Mouse (Mus musculus): ENCODE data around the gene Rapgef4. TPM values are rescaled to one million over a fixed set of nuclear protein-coding genes. Genes with fewer than 3 reads are reported as not detected.
"Not testable (repeated sequence)": the region's sequence is repeated elsewhere in the genome, so short reads cannot be mapped to it uniquely, and the experiment has no call there.

Gene Rapgef4
- total RNA-seq, 1 experiment from 2014 or later = 527 TPM

DNA sequence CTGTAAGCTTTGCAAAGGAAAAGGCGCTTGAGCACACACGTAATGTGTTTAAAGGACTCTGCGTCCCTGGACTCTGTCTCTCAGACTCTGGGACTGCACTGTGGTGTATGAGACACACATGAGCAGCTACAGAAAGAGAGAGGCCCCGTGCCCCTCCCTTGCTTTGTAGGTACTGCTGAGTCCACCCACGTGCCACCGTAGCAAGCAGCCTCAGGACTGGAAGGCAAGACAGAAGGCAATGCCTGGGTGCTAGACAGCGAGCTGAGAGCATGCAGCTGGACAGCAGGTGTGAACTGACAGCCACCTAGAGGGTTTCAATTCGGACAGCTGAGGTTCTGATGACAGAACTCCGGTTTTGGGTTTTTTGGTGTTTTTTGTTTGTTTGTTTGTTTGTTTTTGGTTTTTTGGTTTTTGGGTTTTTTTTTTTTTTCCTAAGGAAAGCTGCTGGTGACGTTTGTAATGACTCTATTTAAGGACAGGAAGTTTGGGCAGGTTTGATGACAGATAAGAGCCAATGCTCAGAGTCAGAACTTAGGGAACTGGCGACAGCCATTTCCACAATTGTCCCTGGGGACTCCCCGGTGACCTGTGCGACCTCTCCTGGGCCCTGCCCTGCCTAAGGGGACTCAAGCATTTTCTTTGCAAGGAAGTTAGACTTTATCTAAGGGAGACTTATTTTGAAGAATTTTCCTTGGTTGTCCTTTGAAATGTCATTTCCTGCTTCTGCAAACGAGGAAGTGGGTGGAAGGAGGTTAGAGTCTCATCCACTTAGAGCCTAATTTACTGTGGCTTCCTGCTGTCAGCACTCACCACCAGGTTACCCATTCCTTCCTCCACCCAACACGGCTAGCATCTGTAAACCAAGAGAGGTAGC, 136.3 kb downstream of the Rapgef4 start:
- peak; percentile 71 for DNase-seq

DNA sequence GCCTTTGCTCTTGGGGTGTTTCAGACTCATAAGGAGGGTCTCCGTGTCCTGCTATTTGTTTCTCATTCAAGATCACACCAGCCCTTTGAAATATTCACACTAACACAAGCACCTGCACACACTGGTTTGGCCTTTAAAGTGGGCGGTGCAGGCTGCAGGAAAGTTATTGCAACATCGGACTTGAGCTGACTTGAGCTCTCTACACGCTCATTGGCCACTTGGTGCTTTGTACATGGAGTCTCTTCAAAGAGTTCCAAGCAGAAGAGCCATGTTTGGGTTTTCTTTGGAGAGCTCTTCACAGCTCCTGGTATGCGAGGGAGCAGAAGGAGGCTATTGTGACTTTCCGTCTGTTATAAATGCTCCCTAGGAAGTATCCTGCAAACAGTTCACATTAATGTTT, 139.2 kb downstream of the Rapgef4 start:
- no peak for DNase-seq

DNA sequence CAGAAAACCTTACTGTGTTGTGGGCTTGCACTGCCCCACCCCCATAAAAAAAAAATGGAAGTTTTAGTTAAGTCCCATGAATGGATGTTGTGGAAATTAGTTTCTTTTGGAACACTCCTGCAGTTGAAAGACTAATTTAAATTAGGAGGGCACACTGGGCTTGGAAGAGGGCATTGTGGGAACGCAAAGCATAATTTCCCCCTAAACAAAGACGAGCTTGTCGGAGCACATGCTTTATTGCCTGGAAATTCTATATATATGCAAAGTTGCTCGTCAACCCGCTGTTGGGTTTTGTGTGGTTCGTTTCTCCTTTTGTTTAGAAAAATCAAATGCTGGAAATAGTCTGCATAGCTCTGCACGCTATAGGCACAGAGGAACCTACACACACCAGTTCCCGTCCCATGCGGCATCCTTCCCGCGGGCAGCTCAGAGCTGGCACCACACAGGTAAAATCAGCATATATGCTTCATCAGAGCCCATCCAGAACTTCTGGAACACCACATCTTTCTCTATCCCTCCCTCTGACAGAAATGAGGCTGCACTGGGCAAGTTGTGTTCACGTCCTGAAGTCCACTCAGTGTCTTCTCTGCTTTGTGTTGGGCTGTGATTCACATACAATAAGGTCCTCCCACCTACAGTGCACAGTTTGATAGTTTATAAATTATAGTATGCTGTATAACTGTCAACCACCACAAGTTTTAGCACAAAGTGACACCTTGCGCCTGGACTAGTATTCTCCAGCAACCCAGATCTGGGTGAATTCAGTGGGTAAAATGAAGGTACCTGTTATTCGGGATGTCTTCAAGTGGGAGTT, 141.6 kb downstream of the Rapgef4 start:
- no peak for DNase-seq

- DNase-seq = no peak
Observed at GRCm38 (mm10) chr2:72123851-72124250, 142.8 kb downstream of the Rapgef4 start.

DNA sequence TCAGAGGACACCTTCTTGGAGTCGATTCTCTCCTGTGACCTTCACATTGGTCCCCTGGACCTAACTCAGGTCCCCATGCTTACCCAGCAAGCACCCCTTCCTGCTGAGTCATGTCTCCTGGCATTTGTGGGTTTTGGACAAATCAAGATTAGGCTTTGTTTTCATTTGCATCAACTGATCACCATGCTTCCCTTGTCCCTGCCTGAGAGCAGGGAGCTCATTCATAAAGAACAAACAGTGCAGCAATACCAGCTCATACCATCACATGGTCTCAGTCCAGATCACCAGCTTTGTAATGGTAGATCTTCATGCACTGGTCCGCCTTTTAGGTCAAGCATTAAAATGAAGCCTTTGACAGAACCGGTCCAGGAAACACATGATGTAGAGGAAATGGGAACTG, 144.7 kb downstream of the Rapgef4 start:
- DNase-seq = peak; percentile 19

DNA sequence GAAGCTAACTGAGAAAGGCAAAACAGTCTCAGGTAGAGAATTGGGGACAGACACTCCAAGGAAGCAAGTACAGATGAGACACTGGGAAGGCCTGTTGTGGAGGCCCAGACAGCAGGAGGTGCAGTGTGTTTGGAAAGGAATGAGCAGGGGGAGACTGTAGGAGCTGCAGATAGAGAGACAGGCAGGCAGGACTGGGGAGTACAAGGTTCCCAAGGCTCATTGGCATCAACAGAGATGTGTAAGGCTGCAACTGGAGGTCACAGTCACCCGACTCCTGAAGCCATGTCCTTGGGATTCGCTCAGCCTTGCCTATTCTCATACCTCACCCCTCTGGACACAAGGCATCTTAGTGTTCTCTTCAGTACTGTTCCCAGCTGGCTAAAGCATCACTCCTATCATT, 145.4 kb downstream of the Rapgef4 start:
- no peak for DNase-seq

DNA sequence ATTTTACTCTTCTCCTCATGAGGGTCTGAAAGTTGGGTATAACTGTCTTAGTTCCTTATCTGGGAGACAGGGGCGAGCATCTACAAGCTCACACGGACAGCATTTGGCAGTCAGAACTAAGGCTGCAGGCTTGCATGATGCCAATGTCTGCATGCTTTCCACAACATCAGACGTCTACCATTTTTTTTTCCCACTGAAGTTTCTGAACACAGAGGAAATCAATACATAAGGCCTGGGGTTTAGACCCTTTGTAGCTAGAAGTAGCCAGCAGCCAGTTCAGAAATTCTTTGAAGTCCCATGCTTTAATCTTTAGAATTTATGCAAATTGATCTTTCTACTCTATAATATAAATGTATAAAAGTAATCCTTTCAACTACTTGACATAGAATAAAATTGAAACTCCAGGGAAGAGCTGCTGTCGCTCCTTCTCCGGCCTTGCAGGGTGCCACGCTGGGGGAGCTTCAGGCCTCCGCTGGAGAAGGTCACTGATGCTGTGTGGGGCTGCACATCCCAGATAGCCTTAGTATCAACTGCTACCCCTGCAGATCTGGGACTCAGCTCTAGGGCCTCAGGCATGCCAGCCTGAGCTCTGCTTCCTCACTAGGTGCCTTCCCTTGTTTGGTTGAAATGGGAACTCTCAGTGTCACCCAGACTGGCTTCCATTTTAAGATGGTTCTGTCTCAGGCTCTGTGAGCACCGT, 148.7 kb downstream of the Rapgef4 start:
- no peak for DNase-seq

- no peak for DNase-seq
Observed at GRCm38 (mm10) chr2:72132222-72132621, 151.2 kb downstream of the Rapgef4 start.

DNA sequence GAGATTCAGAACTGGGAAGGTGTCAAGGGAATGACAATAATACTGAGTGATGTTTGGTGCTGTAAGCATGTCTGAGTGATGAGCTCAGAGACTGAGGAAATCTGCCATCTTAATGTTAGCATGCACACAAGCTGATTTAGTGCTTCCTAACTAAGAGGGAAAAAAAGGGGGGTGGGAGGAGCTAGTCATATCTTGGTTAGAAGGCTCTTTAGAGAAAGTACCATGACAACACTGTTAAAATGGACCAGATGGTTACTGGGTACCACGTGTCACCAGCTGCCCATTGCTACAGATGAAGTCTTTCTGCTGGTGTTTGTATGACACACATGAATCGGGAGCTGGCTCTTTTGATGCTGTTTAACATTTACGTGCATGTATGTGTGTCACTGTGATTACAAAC, 155.0 kb downstream of the Rapgef4 start:
- DNase-seq = no peak

DNA sequence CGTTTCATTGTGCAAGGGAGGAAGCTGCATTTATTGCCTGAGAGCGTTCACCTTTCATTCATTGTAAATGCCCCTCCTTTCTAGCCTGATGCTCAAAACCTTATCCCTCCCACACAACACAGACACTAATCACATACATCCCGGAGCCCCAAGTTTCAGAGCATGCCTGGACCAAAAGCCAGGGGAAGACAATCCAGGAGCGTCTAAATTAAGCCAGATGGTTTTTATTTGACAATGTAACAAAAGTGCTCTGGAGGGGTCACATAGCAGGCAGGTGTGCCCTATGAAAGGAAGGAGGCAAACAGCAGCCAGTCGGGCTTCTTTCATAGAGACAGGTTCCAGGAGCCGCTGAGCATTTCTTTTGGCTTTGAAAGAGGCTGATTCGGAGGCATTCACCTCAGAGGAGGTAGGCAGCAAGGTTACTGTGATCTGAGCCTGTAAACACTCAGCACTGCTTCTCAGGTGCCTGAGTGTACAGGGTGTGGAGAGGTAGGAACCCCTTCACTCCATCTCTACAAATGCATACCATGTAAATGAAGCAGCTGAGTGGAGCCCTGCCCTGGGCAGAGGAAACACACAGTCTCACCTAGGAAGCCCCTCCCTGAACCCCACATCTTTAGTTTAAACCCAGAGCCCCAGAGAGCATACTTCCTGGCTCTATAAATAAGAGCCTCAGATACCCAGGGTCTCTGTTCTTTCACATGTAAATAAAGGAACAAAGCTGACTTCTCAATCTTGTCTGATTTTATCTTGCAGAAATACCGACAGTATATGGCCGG, 155.6 kb downstream of the Rapgef4 start:
- no peak for DNase-seq

GRCm38 (mm10) chr2:72139863-72140845, 159.1 kb downstream of the Rapgef4 start:
- DNase-seq = no peak

- DNase-seq = no peak
Observed at GRCm38 (mm10) chr2:72141091-72141490, 160.1 kb downstream of the Rapgef4 start.

GRCm38 (mm10) chr2:72141732-72142131, 160.7 kb downstream of the Rapgef4 start:
- not testable (repeated sequence) for DNase-seq

GRCm38 (mm10) chr2:72143413-72143812, 162.4 kb downstream of the Rapgef4 start:
- DNase-seq = no peak

GRCm38 (mm10) chr2:72144576-72145200, 163.6 kb downstream of the Rapgef4 start:
- no peak for DNase-seq

DNA sequence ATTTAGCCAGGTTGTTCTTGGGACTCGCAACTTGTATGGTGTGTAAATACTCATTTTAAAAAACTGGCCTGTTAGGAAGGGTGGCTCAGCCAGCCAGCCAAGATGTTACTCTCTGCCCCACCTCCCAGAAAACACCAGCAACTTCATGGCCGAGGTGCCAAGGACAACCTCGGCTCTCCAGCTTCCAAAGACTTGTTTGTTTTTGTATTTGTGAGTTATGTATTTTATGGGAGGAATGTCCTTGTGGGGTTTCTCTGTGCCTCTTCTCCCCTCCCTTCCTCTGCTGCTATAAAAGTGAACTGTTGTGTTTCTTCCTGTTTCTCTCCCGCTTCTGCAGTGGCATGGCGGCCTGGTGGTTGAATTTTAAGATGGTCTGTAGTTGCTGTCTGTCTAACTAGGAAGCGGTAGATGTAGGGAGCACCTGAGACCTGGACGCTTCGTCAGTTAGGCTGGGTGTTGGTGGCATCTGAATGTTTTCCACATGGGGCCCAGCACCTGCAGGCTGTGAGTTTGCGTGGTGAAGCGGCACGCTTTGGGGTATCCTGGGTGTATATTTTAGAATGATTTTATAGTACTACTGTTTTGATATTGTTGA, 164.3 kb downstream of the Rapgef4 start:
- peak; percentile 47 for DNase-seq

DNA sequence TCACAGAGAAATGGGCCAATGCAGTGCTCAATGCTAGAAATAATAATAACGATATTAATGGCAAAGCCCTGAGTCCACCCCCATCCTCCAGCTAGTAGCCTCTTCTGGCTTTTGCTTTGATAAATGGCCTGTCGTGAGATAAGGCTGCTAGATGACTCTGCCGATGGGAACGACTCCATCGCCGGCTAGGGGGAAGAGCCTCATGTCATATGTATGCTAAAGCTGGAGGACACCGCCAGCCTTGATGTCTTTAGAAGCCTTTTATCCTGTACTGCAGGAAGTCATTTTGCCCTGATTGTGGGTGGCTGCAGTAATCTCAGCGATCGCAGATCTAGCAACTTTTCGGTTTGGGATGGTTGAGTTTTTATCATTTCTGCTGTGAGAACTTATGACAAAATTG, 165.0 kb downstream of the Rapgef4 start:
- peak; percentile 58 for DNase-seq

GRCm38 (mm10) chr2:72147246-72147645, 166.2 kb downstream of the Rapgef4 start:
- DNase-seq = no peak

GRCm38 (mm10) chr2:72147695-72148094, 166.7 kb downstream of the Rapgef4 start:
- no peak for DNase-seq

DNA sequence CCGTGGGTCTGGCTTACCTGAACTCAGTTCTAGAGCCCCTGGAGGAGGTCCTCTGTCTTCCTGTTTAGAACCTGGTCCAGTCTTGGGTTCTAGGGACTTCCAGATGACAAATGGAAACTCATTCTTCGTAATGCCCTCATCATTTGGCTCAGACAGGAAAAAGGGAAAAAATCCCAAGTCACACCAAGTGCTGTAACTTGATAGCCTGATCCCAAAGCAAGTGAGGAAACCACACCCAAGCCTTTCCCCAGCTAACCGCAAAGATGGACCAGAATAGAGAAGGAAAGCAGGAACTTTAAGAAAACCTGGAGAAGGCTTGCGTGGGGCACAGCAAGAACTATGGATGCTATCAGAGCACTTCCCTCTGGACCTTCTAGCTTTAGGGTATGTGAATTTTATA, 167.6 kb downstream of the Rapgef4 start:
- DNase-seq = no peak

Measured in adrenal gland, postnatal 25 days (tissue).